Mouse (Mus musculus) adrenal gland, adult 10 weeks (tissue): ENCODE measurements around the gene Lao1. TPM values are rescaled to one million over a fixed set of nuclear protein-coding genes. Genes with fewer than 3 reads are reported as not detected.

ENCODE experiments used
- polyA plus RNA-seq: library from polyadenylated mRNA; stranded (reverse); fragments of 350-450 nt; fragmentation: Illumina TruSeq; extraction: RNeasy Lipid Tissue Mini Kit (QIAGEN cat#74804); gene quantifications from one replicate; pipeline ENCODE4 v1.2.3, GENCODE M21; 2014; ENCODE audit warnings: low read depth, low replicate concordance

Gene Lao1
- not detected for polyA plus RNA-seq

DNA sequence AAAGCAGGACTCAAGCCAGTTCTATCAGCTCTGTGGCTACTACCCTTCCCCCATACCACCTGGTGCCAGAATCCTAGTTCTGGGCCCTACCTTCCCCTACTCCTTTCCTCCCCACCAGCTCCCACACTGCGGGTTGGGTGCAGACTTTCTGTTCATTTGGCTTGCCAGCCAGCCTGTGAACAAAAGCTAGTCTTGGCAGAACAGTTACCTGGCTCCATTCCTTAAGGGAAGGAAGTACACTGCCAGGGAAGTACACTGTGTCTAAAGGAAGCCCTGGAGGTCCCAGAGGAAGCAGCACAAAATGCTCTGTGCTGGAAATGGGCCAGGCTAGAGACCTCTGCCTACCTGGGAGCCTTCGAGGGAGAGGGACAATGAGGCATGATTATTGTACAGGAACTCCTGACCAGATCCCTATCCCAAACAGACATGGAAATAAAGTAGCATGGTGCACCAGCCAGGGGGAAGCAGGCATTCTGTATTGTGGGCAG is at the start of gene Lao1:
Gene Lao1 (plus strand): TSS at position 438 of the 488 bp plus-strand sequence.

DNA sequence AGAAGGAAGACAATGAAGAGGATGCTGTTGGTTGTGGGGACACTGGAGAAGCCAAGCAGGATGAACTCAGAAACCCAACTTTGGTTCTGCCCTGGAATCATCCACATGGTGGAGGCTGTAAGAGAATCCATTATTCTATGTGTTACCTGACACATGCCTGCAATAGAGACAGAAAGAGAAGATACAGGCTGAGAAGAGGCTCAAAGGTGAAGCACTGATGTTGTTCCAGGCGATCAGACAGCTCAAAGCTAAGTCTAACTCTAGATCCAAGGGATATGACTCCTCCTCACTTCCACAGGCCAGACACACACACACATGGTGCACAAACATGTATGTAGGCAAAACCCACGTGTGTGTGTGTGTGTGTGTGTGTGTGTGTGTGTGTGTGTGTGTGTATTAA is 44.0 kb upstream of the Lao1 start, which contains the start of gene Olfr1329:
Gene Olfr1329 (minus strand): TSS at position 101 of the 400 bp plus-strand sequence.

DNA sequence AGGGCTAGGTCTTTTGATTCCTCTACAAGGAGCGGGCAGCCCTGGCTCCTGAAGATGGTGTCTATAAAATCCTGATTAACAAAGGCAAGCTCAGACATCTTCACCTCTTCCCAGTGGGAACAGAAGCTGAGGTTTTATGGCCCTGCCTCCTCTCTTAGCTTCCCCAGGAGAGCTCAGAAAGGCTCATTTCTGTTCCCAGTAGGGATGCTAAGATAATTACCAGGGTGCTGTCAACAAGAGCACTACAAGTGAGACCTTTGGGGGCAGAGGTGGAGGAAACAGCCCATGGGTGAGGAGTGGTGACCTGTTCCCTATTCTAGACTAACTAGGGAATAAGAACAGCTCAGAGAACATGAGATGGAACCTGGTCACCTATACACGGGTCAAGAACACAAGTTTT is 22.9 kb upstream of the Lao1 start, which contains the start of gene Olfr1328:
Gene Olfr1328 (minus strand): TSS at position 101 of the 400 bp plus-strand sequence.

Other genes starting within 250 kb of the Lao1 start
- not detected for gene Olfr1340, start 241.4 kb upstream of the Lao1 start, polyA plus RNA-seq
- gene Olfr1339, start 229.4 kb upstream of the Lao1 start, polyA plus RNA-seq = not detected
- gene Olfr1338, start 202.8 kb upstream of the Lao1 start, polyA plus RNA-seq = not detected
- gene Olfr1337, start 179.0 kb upstream of the Lao1 start, polyA plus RNA-seq = not detected
- gene Olfr1335, start 151.6 kb upstream of the Lao1 start, polyA plus RNA-seq = not detected
- not detected for gene Olfr1333, start 125.3 kb upstream of the Lao1 start, polyA plus RNA-seq
- not detected for gene Olfr1331, start 96.9 kb upstream of the Lao1 start, polyA plus RNA-seq
- gene Olfr1330, start 73.0 kb upstream of the Lao1 start, polyA plus RNA-seq = not detected
- gene Olfr1329, start 44.1 kb upstream of the Lao1 start, polyA plus RNA-seq = not detected
- not detected for gene Olfr1328, start 23.0 kb upstream of the Lao1 start, polyA plus RNA-seq
- 5.1 TPM for gene Slc2a1, start 147.1 kb downstream of the Lao1 start, polyA plus RNA-seq
- gene Zfp691, start 212.6 kb downstream of the Lao1 start, polyA plus RNA-seq = 0.87 TPM
- gene Ermap, start 228.4 kb downstream of the Lao1 start, polyA plus RNA-seq = 0.17 TPM
- 10.2 TPM for gene Svbp, start 233.7 kb downstream of the Lao1 start, polyA plus RNA-seq